Mouse (Mus musculus) urinary bladder, postnatal 25 days (tissue): ENCODE measurements at regions not wholly inside any gene's neighbourhood (a gene's known extent, or its start where the extent isn't known, plus 50 kb on each side); places are given as distances from the start of the nearest gene placed in this dataset.

Experiments used
- DNase-seq: peaks from one replicate; pipeline ENCODE4 v3.0.0; 2022; ENCODE audit warnings: low spot score

DNA sequence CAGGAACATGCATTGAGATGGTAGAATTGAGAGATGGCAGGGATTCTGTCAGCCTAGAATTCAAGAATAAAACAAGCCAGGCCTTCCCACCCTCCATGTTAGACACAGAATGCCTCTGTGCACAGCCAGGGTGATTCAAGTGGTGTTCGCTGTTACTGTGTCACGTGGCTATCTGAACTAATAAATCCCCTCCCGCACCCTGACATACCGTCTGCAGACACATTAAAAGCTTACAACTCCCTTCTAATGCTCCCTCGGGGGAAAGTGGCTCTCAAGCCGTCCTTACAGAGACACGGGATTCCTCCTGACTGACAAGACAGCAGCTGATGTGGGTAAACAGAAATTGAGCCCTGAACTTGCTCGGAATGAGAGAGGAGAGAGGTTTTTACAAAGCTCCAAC, 279.1 kb downstream of the Prex1 start:
- DNase-seq: no peak

DNA sequence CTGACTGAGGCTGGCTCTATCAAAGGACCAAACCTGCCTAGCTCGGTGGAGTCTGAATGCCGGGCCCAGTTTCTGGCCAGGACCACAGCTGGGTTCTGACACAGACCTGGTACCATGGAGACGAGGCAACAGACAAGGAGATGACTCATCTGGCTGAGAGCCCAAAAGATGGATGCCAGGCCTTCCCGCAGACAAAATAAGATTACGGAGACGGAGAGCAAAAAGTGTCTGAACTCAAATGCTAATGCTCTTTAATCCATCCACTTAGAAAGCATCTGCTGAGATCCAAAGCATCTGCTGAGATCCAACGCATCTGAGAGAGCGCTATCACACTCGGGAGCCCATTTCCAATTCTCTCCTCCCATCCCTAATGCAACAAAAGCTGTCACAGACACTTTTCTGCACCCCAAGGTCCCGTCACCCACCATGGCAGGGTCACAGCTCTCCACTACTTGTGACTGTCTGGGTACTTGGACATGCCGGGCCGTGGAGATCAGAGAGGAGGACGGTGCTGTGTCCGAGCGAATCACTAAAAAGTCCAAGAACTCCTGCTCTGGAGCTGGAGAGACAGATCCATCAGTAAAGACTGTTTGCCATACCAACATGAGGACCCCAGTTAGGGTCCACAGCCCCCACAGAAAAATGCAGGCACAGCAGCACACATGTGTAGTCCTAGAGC, 278.3 kb upstream of the Sulf2 start:
- peak; percentile 68 for DNase-seq

DNA sequence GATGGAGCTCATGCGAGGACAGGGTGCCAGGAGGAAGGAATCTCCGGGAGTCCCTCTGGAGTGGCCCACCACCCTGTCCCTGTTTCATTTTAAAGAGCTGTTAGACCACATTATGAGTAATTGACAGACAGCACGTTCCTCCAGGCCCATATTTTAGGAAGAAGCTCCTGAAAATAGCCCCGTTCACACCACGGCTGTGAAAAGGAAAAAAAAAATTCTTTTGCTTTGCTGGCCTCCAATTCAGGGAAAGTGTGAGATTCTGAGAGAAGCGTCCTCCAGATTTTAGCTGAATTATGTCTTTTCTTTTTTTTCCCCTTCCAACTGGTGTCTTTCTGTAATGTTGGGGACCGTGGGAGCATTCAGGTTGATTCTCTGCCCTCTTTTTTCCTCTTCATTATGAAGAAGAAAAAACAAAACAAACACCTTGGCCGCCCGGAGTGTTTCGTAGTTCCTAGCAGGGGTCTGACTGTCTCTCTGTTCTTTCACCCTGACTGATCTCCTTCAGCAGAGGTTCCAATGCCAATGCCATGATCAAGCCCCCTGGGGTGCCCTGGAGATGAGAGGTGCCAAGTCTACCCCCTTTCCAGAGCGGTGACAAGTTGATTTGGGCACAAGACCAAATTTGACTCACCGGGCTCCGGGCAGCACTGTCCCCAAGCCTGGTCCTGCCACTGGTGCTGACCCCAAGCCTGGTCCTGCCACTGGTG, 277.6 kb upstream of the Sulf2 start:
- DNase-seq: no peak

DNA sequence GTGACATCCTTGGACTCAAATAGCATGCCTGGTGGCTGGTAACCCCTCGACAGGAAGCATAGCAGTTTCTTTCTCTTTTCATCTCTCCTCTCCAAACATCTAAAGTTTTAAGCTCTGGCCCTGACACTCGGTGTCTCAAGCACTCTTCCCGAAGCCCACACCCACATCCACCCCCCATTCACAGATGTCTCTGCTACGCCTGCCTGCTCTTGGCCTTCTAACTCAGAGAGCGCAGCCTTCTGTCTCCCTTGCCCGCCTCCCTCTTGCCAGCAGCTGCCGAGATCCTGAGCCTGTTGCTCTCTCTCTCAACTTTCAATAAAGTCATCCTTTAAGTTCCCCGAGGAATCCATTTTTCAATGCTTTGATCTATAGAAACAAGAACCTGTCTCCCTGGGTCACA, 277.1 kb upstream of the Sulf2 start:
- no peak for DNase-seq

DNA sequence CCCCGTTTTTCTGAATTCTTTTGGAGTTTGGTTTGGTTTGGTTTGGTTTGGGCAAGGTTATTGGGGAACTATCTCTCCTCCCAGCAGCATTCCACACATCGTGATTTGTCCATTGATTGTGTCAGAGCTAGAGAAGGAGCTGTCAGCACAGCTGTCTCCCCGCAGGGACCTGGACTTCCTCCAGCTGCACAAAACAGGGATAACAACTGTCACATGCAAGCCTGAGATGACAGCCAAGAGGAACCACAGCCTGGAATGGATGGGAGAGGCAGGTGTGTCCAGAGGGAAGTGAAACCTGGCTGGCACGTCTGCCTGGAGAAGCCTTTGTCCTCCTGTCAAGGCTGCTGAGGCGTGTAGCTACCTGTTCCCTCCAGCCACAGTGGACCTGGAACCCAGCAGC, 274.5 kb upstream of the Sulf2 start:
- DNase-seq: no peak

DNA sequence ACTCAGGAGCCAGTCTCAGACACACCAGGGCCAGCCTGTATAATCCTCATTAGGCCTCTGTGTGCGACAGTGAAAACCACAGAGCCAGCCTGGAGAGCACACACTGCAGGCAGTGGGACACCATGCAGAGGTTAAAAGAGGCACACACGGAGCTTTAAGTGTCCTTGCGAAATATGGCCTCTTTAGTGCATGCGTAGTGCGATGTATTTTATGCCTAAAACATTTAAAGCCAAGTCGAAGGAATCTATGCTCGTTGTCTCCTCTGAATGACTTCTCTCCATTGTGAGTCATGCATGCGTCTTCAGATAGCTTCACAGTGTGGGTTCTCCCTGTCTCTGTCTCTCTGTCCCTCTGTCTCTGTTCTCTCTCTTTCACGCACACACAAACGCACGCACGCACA, 274.0 kb upstream of the Sulf2 start:
- no peak for DNase-seq

DNA sequence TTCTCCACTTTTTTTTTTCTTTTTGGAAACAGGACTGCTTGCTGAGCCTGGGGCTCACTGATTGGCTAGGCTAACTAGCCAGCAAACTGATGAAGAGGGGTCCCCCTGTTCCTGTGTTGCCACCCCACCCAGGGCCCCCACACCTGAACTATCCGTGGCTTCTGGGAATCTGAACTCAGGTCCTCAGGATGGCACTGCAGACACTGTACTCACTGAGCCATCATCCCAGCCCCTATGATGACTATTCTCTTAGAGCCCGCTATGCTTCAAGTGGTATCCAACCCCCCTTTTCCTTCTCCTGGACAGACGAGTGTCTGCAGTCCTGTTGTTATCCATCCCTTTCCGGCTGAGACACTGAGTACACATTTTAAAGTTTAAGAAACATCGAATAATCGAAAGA, 271.9 kb upstream of the Sulf2 start:
- no peak for DNase-seq

DNA sequence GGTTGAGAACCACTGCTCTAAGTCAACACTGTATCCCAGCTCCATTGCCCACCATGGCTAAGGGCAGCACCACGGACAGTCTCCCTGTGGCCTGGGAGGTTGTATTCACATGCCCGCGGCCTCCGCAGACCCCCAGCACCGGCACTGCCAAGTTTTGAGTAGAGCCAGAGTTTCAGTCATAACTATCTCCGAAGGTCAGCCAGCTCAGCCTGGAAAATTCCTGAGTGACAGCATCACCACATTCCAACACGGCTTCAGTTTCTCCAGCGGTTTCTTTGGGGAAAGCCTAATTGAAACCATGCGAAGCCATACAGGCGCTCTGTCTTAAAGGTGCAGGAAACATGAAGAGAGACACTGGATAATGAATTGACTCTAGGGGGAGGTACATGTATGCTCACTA, 271.5 kb upstream of the Sulf2 start:
- no peak for DNase-seq

DNA sequence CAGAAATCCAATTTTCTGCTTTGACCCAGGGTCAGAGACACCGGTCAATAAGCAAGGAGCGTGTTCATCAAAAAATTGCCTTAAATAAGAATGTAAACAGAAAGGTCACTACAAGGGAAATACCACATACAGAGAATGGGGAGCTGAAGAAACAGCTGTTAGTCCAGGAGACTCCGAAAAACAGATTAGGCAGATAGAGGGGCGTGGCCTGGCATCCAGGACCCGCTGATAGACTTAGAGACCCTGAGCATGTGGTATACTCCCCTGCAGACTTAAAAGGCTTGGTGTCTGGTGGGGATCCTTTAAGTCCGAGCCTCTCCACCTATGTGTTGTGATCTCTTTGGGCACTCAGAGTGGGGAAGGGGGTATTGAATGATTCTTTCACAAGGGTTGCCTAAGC, 271.0 kb upstream of the Sulf2 start:
- DNase-seq: no peak

DNA sequence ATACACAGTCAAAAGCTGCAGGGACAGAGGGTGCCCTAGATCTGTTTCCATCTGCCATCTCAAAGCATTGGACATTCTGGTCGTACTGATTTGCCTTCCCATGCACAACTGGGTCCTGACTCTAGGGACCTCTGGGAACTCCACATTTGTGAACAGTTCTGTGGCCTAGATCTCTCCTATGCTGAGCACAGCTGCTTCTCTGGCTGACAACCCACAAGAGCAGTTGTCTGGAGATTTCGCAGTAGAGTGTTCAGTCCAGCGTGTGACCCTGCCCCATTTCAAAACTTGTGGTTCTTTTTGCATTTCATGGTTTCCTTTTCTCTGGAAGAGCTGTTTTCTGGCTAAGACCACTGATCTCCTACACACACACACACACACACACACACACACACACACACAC, 269.7 kb upstream of the Sulf2 start:
- no peak for DNase-seq

DNA sequence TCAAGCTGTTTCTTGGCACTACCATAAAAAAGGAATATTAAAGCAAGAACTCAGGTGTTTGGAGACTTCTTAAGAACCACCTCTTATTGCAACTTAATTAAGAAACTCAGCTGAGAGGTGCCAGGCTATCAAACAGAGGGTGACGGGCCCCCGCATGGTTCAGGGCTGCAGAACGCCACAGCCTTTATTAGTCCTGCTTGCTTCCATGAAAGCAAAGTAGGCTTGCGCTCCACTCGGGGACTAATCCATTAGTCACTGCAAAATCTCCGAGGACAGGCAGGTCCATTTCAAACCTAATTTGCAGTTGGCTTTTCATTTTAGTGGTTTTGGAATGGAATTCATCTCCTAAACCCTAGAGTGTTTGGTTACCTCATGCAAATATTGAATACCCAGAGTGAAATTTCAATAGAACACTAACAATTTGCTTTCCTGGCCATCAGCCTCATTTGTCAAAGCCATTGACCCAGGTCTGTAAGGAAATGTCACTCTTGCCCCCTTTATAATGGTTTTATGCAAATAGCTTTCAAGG, 267.7 kb upstream of the Sulf2 start:
- DNase-seq: no peak

DNA sequence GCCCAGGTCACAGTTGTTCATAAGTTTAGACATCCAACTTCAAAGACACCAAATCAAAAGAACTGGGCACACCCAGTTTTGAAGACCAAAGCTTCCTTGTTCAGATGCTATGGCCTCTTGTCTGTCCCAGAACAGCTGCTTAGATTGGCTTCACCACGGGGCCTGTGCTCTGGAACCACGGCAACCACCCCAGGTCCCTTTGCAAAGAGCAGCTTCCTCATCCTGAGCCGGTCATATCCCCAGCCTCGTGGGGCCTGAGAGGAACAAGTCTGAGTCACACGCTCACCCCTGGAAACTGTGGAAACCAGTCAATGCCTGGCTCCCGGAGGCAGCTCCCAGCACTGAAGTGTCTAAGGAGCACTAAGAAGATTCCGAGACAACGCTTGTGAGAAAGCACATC, 264.8 kb upstream of the Sulf2 start:
- no peak for DNase-seq

DNA sequence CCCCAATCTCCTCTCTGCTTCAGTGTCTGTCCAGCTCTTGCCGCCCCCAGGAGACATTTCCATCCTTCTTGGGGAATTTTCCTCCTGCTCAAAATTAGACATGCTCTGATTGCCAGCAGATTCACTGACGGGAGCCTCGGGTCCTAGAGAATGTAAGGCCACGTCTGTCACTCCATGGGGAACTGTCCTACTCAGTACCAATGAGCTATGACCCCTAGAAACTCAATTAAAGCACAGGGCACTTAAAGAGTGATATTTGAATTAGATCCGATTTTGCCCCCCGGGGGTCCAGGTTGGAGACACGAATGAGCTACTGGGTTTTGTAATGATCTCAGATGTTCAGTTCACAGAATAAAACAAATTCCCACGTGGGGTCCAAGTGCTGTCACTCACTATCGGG, 263.8 kb upstream of the Sulf2 start:
- no peak for DNase-seq

DNA sequence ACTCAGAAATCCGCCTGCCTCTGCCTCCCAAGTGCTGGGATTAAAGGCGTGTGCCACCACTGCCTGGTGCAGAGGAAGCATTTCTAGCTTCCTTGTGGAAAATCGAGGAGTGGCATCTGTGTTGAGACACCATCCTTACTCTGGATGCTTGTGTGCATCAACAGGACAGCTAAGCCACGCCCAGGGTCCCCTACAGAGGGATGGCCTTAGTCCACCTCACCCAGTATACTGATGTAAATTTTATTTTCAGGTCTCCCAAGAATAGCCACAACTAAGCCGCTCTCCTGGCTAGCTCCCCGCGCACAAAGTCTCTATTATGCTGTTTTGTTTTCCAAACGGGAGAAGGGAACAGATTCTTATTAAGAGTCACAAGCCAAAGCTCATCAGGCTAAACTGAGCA, 262.8 kb upstream of the Sulf2 start:
- no peak for DNase-seq

DNA sequence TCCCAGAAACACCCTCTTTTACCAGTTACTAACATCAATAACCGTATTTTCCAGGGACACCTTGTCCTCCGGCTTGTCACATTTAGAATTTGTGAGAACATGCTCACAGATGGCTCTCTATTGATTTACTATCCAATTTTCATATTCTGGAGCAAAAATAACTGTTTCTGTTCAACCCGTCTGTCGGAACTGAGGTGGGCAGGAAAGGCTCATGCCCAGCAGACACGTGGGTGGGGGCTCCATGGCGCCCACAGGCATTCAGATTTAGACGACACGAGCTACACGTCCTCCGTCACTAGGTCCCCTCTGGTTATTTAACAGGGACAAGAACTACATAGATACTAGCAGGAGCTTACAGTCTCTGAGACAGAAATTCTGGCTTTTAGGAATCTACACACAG, 262.2 kb upstream of the Sulf2 start:
- no peak for DNase-seq

DNA sequence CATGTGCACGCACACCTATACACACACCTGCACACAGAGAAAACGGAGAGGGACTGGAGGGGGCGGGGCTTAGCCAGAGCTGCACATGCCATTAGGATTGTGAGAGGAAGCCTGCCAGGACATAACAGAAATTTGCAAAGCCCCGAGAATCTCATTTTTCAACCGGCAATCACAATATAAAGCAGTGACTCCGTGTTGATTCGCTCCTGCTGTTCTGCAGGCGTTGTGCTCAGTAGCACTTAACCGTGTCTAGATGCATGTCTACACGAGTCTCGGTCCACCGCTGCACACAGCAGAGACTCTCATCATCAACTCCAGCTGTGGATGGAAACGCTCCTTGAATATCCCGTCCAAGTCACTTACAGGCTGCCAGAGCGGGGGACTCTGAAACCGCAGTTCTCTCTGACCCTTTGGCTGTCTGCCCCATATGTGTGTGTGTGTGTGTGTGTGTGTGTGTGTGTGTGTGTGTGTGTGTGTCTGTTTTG, 260.1 kb upstream of the Sulf2 start:
- no peak for DNase-seq

DNA sequence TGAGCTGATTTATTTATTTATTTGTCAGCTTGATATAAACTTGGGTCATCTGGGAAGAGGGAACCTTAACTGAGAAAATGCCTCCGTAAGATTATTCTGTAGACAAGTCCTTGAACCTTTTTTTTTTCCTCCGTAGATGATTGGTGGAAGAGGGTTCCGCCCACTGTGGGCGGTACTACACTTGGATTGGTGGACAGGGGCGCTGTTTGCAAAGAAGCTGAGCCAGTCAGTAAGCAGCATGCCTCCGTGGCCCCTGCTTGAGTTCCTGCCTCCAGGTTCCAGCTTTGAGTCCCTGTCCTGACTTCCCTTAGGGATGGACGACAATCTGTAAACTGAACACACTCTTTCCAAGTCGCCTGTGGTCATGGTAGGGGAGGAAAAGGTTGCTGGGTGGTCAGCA, 259.4 kb upstream of the Sulf2 start:
- DNase-seq: no peak

DNA sequence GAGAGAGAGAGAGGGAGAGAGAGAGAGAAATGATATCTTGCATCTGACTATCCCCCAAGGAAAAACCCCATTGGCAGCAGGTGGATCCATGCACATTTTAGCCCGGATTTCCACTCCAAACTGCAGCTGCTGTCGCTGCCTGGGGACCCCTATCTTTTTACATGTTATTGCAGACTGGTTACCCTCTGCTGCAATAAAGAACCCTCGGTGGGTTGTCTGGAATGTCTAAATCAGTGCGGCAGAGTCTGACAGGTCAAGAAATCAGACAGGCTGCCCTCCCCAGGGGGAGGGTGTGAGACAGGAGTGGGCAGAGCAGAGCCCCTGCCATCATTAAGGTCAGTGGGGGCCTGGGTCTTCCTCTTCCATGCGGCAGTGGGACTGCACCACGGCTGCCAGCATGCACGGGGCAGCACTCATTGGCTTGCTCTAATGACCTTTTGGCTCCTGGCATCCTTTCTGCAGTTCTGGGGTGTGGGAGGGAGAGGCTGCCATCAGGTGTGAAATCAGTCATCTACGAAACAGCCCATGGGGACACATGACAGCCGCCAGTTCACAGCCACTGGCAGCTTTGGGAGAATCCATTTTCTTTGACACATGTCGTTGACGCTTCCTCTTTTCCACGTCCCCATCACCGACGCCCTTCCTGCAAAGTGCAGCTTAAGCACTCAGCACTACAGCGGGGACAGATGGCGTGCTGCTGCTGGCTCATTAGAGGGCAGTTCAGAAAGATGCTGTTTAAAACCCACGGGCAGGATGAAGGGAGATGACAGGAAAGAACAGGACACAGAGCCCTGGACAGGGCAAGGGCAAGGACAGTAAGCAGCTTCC, 256.8 kb upstream of the Sulf2 start:
- no peak for DNase-seq

DNA sequence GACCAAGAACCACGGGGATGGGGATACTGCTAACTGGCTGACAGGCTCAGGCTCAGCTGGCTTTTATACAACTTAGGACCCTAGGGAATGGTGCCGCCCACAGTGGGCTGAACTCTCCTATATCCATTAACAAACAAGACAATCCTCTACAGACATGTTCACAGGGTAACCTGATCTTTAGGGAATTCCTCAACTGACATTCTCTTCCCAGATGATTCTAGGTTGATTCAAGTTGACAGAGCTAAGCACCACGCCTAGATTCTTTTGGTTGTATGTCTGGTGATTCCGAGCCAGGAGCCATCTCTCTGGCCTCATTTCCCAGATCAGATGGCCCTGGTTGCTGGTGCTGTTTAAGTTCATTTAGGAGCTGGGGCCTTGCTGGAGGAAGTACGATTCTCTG, 253.9 kb upstream of the Sulf2 start:
- no peak for DNase-seq

DNA sequence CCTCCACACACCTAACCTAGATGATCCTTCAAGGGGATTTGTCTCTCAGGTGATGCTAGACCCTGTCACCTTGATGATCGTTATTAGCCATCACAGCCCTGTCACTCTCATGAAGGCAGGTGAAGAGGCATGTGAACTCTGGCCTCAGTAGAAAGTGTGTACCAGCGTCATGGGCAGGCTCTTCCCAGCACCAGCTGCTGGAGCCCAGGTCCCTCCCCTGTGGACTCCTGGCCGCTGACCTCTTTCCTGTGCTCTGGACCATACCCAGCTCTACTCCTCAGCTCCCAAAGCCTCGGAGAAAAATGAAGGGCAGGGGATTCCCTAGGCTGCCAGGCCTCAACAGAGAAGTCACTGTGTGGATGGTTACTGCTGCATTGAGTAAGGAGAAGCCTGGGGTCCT, 253.3 kb upstream of the Sulf2 start:
- no peak for DNase-seq

DNA sequence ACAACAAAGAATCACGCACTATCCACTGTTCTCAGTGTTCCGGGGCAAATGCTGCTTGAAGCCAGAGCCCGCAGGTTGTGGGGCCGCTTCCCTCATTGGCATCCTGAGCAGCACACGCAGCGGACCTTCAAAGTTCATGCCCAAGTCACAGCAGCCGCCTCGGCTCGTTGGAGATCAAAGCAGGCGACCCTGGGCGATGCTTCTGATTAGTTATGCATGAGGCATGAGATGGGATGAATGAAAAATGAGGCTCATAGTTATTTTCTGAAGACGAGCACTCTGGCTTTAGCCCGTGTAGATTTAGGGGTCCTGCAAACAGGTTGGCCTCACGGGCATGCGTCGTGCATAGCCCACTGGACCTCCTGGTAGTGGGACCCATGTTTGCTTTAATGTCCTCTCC, 252.5 kb upstream of the Sulf2 start:
- DNase-seq: no peak

DNA sequence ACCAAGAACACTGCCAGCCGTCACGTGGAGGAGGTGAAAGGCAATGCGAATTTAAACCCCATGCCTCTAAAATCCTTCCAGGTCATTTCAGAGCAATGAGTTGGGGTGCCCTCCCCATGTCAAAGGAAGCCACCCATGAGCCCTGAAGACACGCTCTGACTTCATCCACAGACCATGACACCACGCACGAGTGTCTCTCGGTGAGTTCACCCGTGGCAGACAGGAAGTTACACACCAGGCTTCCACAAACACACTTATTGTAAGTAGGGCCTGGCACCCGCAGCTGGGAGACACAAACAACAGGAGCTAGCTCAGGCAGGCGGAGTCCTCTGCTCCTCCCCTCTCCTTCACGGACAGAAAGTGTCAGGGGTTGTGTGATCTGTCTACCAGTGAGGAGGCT, 251.4 kb upstream of the Sulf2 start:
- DNase-seq: no peak

DNA sequence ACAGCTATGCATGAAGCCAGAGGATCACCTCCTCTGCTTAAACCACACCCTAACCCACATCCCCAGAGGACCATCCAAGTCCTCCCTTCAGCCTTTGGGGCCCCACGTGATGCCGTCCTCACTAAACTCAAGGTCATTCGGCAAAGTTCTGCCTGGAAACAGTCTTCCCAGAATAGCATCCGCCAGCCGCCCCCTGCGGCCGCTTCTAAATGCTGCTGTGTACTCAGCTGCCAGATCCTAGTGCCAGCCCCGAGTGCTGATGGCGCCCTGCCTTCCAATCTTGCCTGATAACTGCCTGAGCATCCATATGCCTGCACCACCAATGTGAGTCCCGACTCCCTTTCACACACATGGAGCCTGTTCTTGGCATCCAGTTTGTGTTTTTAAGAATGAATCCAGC, 247.9 kb upstream of the Sulf2 start:
- DNase-seq: no peak
